Mouse (Mus musculus) kidney, adult 2 months (tissue): ENCODE measurements around the gene Celf3. TPM values are rescaled to one million over a fixed set of nuclear protein-coding genes. Genes with fewer than 3 reads are reported as not detected.

Source experiments
- DNase-seq: peaks from one replicate; pipeline ENCODE4 v3.0.0; 2021
- H3K27ac ChIP-seq: fragments of 200-500 bp; 2 replicates; pipeline ENCODE4 v1.5.1; 2012; ENCODE audit warnings: low read depth, low read length, control low read depth, inconsistent platforms; ENCODE audit not compliant: insufficient read depth
- H3K27me3 ChIP-seq: fragments of 200-500 bp; replicated peaks from 2 replicates; pipeline ENCODE4 v1.6.1; 2012; ENCODE audit warnings: mild to moderate bottlenecking, moderate library complexity, low read length, inconsistent platforms; ENCODE audit not compliant: control insufficient read depth, insufficient read depth
- H3K36me3 ChIP-seq: fragments of 200-500 bp; 2 replicates; pipeline ENCODE4 v1.6.1; 2012; ENCODE audit warnings: mild to moderate bottlenecking, moderate library complexity, low read length, inconsistent platforms; ENCODE audit not compliant: control insufficient read depth, insufficient read depth
- H3K4me1 ChIP-seq: fragments of 200-500 bp; 2 replicates; pipeline ENCODE4 v1.6.1; 2011; ENCODE audit warnings: low read length; ENCODE audit not compliant: control insufficient read depth, insufficient read depth
- H3K4me3 ChIP-seq: fragments of 200-500 bp; 2 replicates; pipeline ENCODE4 v1.5.1; 2011; ENCODE audit warnings: mild to moderate bottlenecking, low read depth, low read length, control low read depth; ENCODE audit not compliant: insufficient read depth
- CTCF ChIP-seq: fragments of 200-500 bp; conservative IDR thresholded peaks from 2 replicates; pipeline ENCODE4 v1.5.1; 2011; ENCODE audit warnings: low read depth, mild to moderate bottlenecking, control low read depth, low read length, moderate library complexity, mixed read lengths; ENCODE audit not compliant: insufficient read depth, insufficient read length
- POLR2A ChIP-seq: fragments of 200-500 bp; IDR thresholded peaks from one replicate; pipeline ENCODE4 v1.6.1; 2011; ENCODE audit warnings: low read depth, low read length, control low read depth
- WGBS: fragments of 180-500 bp; shearing (Covaris S2); methylation state at CpG from one replicate; pipeline ENCODE4 v1.1.7; 2018; 5-methylcytosine and 5-hydroxymethylcytosine counted together
- polyA plus RNA-seq: library from polyadenylated mRNA; depleted of rRNA; stranded (reverse); fragments of >200 nt; gene quantifications from 2 replicates; pipeline ENCODE4 v1.2.3, GENCODE M21; 2012; rRNA removed

Gene Celf3
- 1.6 and 2.2 TPM in 2 replicates for polyA plus RNA-seq

DNA sequence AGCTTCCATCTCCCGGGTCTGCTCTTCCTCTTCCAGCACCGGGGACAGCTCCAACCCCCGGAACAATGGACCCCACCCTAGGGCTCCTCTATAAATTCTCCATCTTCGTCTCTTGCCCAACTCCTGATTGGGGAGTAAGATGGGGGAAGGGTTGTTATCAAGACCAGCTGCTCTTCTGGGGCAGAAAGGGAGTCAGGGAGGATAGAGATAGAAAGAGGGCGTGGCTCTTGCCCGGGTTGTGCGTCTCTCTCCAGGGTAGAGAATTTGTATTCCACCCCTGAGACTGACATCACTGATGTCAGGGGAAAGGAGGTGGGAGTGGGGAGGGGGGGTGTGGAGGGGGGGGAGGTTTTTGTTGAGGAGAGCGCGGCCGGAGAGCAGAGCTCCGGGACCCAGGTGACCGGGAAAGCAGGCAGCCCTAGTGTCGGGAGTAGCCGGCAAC is at the start of gene Celf3:
Gene Celf3, plus strand, starts transcription at position 315 of the 442 bp plus-strand sequence.
- no peak within 1 kb of the TSS for H3K4me3 ChIP-seq
- WGBS = 4% methylated on average over 14 of the region's 14 CpGs
- H3K4me1 ChIP-seq = no peaks in the 10 kb centered on the region
- TF ChIP-seq CTCF (no peak), POLR2A (no peak)
- no peak for DNase-seq
- H3K27ac ChIP-seq = no peak within 1 kb of the TSS
- H3K27me3 ChIP-seq = 0 out of 2 replicates have a peak, but pooled peaks cover under 1% of the 10 kb centered on the region
- no peaks in the 10 kb centered on the region for H3K36me3 ChIP-seq

DNA sequence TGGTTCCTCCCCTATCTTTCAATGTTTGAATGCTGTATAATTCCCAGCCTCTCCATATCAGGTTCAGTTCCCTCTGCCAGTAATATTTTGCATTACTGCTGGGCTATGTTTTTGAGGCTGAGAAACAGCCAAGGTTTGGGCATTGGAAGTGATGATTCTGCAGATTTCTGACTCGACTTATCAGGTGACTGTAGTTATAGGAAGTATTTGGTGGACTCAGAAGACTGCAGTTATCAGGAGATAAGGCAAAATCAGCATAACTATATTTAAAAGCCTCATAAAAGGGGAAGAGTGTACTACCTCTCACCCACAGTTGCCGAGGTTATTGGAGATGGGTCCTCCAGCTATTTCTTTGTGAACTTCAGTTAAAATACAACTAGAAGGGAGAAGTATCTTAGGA is 47.1 kb upstream of the Celf3 start:
- Histone ChIP-seq H3K4me1 (peaks cover 7% of the 10 kb centered on the region; the same call in 1 of the 2 replicates), H3K4me3 (no peak overlapping the region), H3K27me3 (no peaks in the 10 kb centered on the region), H3K27ac (no peak overlapping the region), H3K36me3 (no peaks in the 10 kb centered on the region)
- DNase-seq = no peak
- no peak for TF ChIP-seq CTCF
- no peak for TF ChIP-seq POLR2A
- 68% methylated on average over 2 of the region's 2 CpGs for WGBS

DNA sequence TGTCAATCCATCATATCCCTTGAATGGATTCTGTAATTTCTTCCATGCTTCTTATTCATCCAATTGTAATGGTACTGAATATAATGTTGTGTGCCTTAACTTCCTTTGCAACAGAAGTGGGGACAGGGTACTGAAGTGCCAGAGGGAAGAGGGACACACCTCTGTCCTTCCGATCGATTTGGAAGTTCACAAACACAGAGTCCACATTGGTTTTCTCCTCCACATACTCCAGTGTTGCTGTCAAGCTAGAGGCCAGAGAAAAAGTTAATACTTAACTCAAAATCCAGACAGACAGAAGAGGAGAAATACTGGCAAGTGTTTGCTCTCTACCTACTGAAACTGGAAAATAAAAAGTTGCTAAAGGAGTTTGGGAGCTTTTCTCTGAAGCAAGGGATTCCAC is 43.8 kb upstream of the Celf3 start:
- peak; percentile 49 for DNase-seq
- no peaks in the 10 kb centered on the region for H3K27me3 ChIP-seq
- peak overlapping the region; percentile 10; the same call in 1 of the 2 replicates for H3K27ac ChIP-seq
- H3K4me1 ChIP-seq = peaks cover 7% of the 10 kb centered on the region; the same call in 1 of the 2 replicates
- H3K36me3 ChIP-seq = no peaks in the 10 kb centered on the region
- H3K4me3 ChIP-seq = no peak overlapping the region
- TF ChIP-seq POLR2A (no peak), CTCF (no peak)
- 35% methylated on average over 2 of the region's 2 CpGs for WGBS

DNA sequence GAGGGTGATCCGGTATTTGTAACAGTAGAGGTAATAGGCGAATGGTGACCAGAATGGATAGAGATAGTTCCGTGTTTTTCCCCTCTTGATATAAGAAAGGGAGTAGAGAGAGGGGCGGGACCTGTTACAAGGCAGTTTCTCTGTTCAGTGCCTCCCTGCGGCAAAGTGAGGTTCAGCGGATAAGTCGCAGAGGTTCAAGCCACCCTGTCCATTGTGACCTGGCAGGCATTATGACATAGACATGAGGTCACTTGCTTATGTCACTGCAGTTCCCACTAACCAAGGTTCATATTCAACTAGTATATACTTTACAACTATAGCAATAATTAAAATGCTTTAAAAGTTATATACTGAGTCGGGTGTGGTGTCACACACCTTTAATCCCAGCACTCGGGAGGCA is 41.7 kb upstream of the Celf3 start:
- 90% methylated on average over 9 of the region's 9 CpGs for WGBS
- no peaks in the 10 kb centered on the region for H3K27me3 ChIP-seq
- no peak overlapping the region for H3K27ac ChIP-seq
- H3K4me3 ChIP-seq = no peak overlapping the region
- no peak for DNase-seq
- H3K36me3 ChIP-seq = no peaks in the 10 kb centered on the region
- peaks cover 7% of the 10 kb centered on the region; the same call in 1 of the 2 replicates for H3K4me1 ChIP-seq
- TF ChIP-seq CTCF (no peak), POLR2A (no peak)

DNA sequence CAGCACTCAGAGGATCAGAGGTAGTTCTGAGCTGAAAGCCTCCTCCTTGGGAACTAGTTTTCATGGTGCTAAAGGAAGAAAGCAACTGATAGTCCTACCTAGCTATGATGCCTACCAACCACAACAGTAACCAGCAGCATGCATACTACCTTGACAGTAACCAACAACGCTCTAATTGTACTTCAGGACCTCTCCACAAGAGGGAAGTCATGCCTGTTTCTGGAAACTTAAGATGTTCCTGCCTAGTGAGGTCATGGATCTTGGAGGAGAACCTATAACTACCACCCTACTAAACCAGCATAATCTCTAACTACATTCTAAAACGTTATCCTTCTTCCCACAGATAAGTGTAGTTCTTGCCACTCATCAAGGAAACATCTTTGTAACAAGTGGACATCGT is 36.9 kb upstream of the Celf3 start:
- Histone ChIP-seq H3K36me3 (0 out of 2 replicates have a peak, but pooled peaks cover 1% of the 10 kb centered on the region), H3K4me3 (no peak overlapping the region), H3K27me3 (no peaks in the 10 kb centered on the region), H3K27ac (no peak overlapping the region), H3K4me1 (no peaks in the 10 kb centered on the region)
- peak; percentile 43 for DNase-seq
- 43% methylated on average over 3 of the region's 3 CpGs for WGBS
- no peak; the same call in 1 of the 2 replicates for TF ChIP-seq CTCF
- no peak for TF ChIP-seq POLR2A

DNA sequence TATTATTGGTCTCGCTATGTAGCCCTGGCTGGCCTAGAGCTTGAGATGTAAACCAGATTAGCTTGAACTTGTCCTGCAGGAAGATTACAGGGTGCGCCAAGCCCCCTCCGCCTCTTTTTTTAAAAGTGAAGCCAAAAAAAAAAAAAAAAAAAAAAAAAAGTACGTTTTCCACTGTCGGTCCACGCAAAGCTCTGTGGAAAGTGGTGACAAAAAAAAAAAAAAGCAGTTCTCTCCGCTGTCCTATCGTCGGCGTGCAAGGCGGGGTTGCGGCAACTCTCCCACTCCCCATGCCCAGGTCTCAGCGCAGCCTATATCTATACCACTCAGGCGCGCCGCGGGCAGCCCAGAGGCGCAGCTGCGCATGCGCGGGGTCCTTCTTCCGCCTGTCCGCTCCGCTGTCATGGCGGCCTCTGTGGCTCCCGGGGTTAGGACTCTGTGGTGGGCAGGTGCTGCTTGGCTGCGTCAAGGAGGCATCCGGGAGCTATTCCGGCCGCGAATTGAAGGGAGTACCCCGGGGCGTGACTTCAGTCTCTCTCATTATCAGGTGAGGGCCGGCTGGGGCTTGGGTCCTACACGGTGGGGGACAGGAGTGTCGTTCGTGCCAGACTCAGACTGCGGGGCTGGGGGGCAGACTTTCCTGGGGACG is 35.0 kb upstream of the Celf3 start, which contains the start of gene Mrpl9:
Gene Mrpl9, plus strand, starts transcription at position 368 of the 646 bp plus-strand sequence.
- Histone ChIP-seq H3K36me3 (peaks cover 7% of the 10 kb centered on the region; the same call in 1 of the 2 replicates), H3K27me3 (no peaks in the 10 kb centered on the region), H3K4me1 (no peaks in the 10 kb centered on the region), H3K27ac (peak within 1 kb of the TSS; percentile 76), H3K4me3 (peak within 1 kb of the TSS; percentile 97)
- 1% methylated on average over 39 of the region's 39 CpGs for WGBS
- TF ChIP-seq CTCF (no peak), POLR2A (peak; percentile 79)
- peak; percentile 96 for DNase-seq

DNA sequence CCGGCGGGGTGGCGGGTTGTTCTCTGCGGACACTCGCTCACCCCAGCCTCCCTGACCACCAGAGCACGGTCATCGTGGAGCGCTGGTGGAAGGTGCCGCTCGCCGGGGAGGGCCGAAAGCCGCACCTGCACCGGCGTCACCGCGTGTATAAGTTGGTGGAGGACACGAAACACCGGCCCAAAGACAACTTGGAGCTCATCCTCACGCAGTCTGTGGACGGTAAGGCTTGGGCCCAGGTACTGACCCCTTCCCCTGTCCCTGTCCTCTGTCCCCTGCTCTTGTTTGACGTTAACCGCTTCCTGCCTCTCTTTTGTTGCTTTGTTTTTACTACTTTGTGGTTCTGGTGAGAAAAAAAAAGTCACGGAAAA is 34.5 kb upstream of the Celf3 start, which contains the start of gene Oaz3:
Gene Oaz3, minus strand, starts transcription at position 319 of the 368 bp plus-strand sequence.
- Histone ChIP-seq H3K27me3 (no peaks in the 10 kb centered on the region), H3K27ac (peak within 1 kb of the TSS; percentile 76), H3K4me3 (peak within 1 kb of the TSS; percentile 97), H3K4me1 (no peaks in the 10 kb centered on the region), H3K36me3 (peaks cover 8% of the 10 kb centered on the region; the same call in 1 of the 2 replicates)
- DNase-seq = no peak
- no peak for TF ChIP-seq POLR2A
- TF ChIP-seq CTCF = no peak
- 1% methylated on average over 24 of the region's 24 CpGs for whole genome bisulfite sequencing

DNA sequence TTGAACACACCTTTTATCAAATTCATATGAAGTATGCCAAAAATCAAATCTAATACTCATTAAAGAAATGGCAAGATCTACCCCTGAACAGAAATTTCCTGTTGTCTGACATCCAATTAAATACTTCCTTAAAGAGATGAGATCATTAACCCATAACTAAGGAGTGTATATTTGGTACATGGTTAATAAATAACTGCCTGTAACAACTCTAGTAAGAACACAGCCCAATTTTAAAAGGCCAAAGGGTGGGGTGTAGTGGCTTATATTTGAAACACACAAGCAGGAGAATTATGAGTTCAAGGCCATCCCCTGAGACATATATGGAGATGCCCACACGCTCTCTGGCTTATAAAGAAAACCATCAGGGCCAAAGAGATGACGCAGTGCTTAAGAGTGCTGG is 28.7 kb upstream of the Celf3 start:
- H3K4me1 ChIP-seq = no peaks in the 10 kb centered on the region; the same call in 1 of the 2 replicates
- DNase-seq = no peak
- H3K27me3 ChIP-seq = no peaks in the 10 kb centered on the region
- H3K36me3 ChIP-seq = peaks cover 9% of the 10 kb centered on the region; the same call in 1 of the 2 replicates
- no peak overlapping the region for H3K4me3 ChIP-seq
- no peak overlapping the region for H3K27ac ChIP-seq
- 94% methylated on average over 2 of the region's 2 CpGs for whole genome bisulfite sequencing
- TF ChIP-seq POLR2A (no peak), CTCF (no peak)
